Mouse (Mus musculus) ES-Bruce4 (cell line): ENCODE measurements at regions not wholly inside any gene's neighbourhood (a gene's known extent, or its start where the extent isn't known, plus 50 kb on each side); places are given as distances from the start of the nearest gene placed in this dataset.

ENCODE experiments used
- EP300 ChIP-seq: IDR thresholded peaks from 2 replicates; pipeline ENCODE4 v1.6.1; 2011; ENCODE audit warnings: low read depth, low read length; ENCODE audit not compliant: insufficient read depth
- POLR2A ChIP-seq: IDR thresholded peaks from one replicate; pipeline ENCODE4 v1.8.1; 2011; ENCODE audit warnings: low read length; ENCODE audit not compliant: insufficient read depth

GRCm38 (mm10) chr3:21356150-21356549 is 720.3 kb upstream of the Tbl1xr1 start:
- TF ChIP-seq POLR2A (no peak), EP300 (no peak)
